Mouse (Mus musculus) lung, adult 2 months (tissue): ENCODE results near the gene Klhdc8a.

Experiments
- CTCF ChIP-seq: fragments of 200-500 bp; IDR thresholded peaks from 2 replicates; pipeline ENCODE4 v1.5.1; 2011; ENCODE audit warnings: mild to moderate bottlenecking, low read length, control low read depth; ENCODE audit not compliant: insufficient read depth
- POLR2A ChIP-seq: fragments of 200-500 bp; IDR thresholded peaks from 2 replicates; pipeline ENCODE4 v1.6.1; 2011; ENCODE audit warnings: low read depth, mild to moderate bottlenecking, control low read depth, low read length, borderline replicate concordance; ENCODE audit errors: extremely low read depth

- TF ChIP-seq POLR2A: peak; percentile 46; the same call in 1 of the 2 replicates
- no peak for TF ChIP-seq CTCF
Observed at GRCm38 (mm10) chr1:132266791-132267557, 31.5 kb upstream of the Klhdc8a start.
